Mouse (Mus musculus) ovary, adult 10 weeks (tissue): ENCODE measurements around the gene AC140267.1. TPM values are rescaled to one million over a fixed set of nuclear protein-coding genes. Genes with fewer than 3 reads are reported as not detected.

ENCODE experiments used
- polyA plus RNA-seq: library from polyadenylated mRNA; stranded (reverse); fragments of 350-450 nt; fragmentation: Illumina TruSeq; extraction: RNeasy Lipid Tissue Mini Kit (QIAGEN cat#74804); gene quantifications from one replicate; pipeline ENCODE4 v1.2.3, GENCODE M21; 2014

AC140267.1 gene
- not detected for polyA plus RNA-seq

DNA sequence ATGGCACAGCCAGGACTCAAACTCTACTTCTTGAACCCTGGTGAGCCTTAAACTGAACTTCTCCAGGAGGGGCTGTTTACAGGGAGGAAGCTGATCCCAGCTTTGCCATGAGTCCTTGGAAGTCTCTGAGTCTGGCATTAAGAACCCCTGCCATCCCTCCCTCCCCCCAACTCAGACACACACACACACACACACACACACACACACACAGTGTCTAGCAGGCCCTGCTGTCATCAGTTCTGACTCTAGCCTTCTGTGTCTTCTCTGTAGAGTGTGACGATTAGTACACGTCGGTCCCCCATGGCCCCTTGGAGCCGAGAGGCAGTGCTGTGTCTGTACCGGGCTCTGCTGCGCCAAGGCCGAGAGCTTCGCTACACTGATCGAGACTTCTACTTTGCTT is at the start of gene AC140267.1:
Gene AC140267.1, plus strand, starts transcription at position 301 of the 400 bp plus-strand sequence.

DNA sequence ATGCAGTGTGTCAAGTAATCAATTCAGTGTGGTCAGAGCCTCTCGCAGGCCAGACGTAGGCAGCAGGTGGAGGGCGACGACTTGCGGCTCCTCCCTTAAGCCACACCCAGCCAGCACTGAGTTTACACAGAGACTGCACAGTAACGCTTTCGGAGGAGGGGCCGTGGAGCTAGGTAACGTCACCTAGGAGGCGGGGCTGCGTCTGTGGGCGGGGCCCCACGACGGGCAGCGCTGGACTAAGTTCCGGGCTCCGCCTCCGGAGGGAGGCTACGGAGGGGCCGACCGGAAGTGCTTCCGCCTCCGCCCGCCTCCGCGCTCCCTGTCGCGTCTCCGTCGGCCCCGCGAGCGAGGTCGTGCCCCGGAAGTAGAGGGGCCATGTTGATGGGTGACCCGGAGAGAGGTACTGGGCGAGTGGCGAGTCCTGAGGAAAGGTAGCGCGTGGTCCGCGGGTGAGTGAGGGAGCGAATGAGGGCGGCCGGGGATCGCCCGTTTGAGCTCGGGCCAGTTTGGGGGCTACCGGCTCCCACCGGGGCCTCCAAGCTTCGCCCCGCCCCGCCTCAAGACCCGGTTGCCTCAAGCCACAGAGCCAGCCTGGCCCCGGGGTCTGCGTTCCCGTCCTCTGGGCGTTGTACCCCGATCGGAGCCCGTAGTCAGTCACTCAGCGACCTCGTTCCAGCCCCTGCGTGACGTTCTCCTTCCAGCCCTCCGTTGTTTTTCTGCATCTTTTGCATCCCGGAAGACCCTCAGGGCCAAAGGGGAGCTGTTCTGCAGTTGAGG is 1.7 kb upstream of the AC140267.1 start, which contains the start of gene Mief1:
Gene Mief1, plus strand, starts transcription at position 286 of the 777 bp plus-strand sequence.

DNA sequence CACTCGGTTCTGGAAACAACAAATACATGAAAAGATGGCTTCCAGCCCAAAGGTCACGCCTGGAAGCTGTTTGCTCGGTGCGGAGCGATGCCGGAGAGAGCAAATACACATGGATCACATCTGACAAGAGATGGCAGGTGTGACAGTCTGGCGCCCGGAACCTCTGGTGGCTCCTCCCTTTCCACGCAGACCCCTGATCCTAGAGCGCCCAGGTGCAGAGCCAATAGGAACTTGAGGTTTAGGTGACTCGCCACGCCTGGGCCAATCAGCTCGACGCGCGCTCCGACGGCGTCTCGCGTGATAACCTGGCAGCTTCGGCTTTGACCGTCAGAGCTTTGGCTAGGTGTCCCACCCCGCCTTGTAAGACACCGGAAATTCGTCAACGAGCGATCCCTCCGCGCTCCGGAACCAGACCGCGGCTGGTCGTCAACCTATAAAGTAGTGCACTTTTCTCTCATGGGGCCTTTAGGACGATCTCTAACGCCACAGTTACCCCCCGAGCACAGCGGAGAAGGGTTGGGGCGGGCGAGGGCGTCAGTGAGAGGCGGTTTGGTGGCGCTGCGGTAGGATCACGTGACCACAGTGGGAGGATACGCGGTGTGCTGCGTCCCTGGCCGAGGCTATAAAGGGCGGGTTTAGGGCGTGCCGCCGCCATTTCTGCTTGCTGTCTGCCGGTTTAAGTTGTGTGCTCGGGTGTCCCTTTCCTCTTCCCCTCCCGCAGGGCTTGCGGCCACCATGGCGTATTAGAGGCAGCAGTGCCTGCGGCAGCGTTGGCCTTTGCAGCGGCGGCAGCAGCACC is 19.4 kb downstream of the AC140267.1 start, which contains the start of gene Atf4:
Gene Atf4, plus strand, starts transcription at position 338 of the 799 bp plus-strand sequence.

DNA sequence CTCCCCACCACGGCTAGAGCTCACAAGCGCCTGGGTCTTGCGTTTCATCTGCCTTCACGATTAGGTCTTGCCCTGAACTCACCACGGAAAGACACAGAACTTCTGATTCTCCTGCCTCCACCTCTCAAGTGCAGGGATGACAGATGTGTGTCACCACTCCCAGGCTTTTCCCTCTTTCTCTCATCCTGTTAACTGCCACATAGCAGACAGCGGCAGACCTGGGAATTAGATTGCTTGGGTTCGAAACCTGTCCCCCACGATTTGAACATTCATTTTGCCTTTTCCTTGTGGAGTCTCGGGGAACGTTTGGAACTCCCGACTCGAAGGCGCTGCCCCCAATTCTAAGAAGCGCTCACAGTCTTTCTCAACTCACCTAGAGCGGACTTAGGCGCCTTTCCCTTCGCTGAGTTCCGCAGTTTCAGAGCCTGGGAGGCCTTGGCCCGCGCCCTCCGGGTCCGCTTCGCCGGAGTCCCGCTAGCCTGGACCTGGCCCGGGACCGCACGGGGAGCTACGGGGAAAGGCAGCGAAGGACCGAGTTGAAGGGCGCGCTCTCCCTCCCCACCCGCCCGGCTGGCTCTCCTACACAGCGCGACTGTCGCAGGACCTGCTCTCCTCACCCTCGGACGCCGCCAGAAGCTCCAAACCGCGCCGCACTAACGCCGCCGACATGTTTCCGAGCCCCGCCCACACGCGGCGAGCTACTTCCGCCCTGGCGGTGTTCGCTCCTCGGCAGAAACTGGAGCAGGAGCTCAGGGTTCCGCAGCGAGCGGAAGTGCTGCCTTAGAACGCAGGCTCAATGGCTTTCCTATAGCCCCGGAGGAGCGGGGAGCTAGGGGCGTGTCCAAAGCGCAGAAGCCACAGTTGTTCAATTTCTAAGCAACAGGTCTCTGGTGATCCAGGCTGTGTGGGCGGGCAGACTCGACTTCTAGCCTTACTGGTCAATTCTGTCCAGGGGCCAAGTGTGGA is 28.3 kb downstream of the AC140267.1 start, which contains the start of gene Rps19bp1:
Gene Rps19bp1, minus strand, starts transcription at position 706 of the 966 bp plus-strand sequence.

Other genes starting within 250 kb of the AC140267.1 start
- 0.37 TPM for gene Pdgfb, start 220.9 kb upstream of the AC140267.1 start, polyA plus RNA-seq
- 0.14 TPM for gene Syngr1, start 144.5 kb upstream of the AC140267.1 start, polyA plus RNA-seq
- gene Rpl3, start 144.0 kb upstream of the AC140267.1 start, polyA plus RNA-seq = 298 TPM
- gene Tab1, start 102.7 kb upstream of the AC140267.1 start, polyA plus RNA-seq = 0.54 TPM
- gene Mgat3, start 62.1 kb upstream of the AC140267.1 start, polyA plus RNA-seq = 7.0 TPM
- 22.0 TPM for gene Mief1, start 1.8 kb upstream of the AC140267.1 start, polyA plus RNA-seq
- 46.8 TPM for gene Atf4, start 19.3 kb downstream of the AC140267.1 start, polyA plus RNA-seq
- gene Rps19bp1, start 28.5 kb downstream of the AC140267.1 start, polyA plus RNA-seq = 3.3 TPM
- gene Cacna1i, start 51.4 kb downstream of the AC140267.1 start, polyA plus RNA-seq = not detected